Mouse (Mus musculus): ENCODE measurements around the gene Ets1.

GRCm38 (mm10) chr9:32644981-32645380 is 9.0 kb downstream of the Ets1 start:
- no peak for TF ChIP-seq CTCF (IDR thresholded peaks at IDR 0.05; ENCODE audit: control insufficient read depth, insufficient read depth, insufficient replicate concordance, low read depth, low read length)
- TF ChIP-seq POLR2A (IDR thresholded peaks at IDR 0.05; ENCODE audit: control insufficient read depth, low read depth, low read length): no peak

Measured in testis, adult 2 months (tissue).